In the genomic region with DNA sequence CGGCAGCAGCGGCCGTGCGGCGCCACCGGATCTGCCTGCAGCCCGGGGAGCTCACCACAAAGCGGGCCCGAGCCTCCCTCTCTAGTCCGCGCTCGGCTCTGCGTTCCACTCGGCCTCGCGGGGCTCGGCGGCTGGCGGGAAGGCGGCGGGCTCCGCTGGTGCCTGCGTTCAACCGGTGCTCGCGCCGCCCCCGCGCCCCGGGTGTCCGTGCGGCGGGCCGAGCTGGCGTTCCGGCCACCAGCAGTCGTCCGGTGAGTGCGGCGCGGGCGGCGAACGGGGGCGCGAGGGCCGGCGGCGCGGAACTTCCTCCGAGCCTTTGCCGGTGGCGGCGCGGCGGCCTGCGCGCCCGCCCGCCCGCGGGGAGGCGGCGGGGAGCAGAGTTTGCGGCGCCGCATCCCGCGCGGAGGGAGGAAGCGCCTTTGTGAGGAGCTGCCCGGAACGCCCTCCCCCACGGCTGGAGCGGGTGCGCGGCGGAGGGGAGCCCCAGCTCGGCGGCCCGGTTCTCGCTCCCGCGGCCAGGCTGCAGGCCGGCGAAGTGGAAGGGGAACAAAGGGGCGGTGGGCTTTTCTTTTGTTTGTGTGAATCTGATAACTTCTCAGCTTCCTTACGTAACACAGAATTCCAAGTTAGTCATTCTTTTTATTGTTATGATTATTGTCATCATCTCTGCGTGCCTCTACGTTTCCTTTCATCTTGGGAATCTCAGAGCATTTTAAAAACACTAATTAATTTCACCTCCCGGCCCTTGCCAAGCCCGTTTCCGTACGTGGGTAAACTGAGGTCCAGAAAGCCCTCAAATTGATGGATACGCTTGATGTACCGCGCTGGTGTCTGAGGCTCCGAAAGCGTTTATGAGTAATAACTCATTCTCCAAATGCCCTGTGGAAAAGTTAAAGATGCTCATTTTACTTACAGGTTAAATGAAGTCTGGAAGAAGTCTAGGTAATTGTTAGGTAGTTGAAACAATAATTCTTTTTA, we compare ENCODE assay signal across 8 mouse cellular contexts. TPM values are rescaled to one million over a fixed set of nuclear protein-coding genes. Genes with fewer than 3 reads are reported as not detected.
A peak's percentile ranks its signal among the peaks of the same experiment; 100 is the strongest.
DNase-seq lines count a peak whose midpoint lies in the region; ATAC-seq lines count a peak whose summit lies in the region.

No protein-coding gene starts in this region.

- peak; percentile 67 for ATAC-seq in cerebellum, adult (ENCODE audit: insufficient number of reproducible peaks, low FRiP score, low TSS enrichment)
- ATAC-seq in forebrain, embryonic 14.5 days, result peak; percentile 77

- no peaks in the 10 kb centered on the region for H3K9me3 ChIP-seq in forebrain, embryonic 14.5 days (replicated peaks; ENCODE audit: control insufficient read depth, low read length)

- DNase-seq in MN1 (ENCODE audit: low spot score), result peak; percentile 80
- DNase-seq in forebrain, embryonic 14.5 days (ENCODE audit: low spot score), result peak; percentile 76
- peak; percentile 76 to 79 for DNase-seq in heart, postnatal 14 days
- peak; percentile 64 to 78 for DNase-seq in layer of hippocampus, postnatal 10 days (ENCODE audit: low spot score in 2 of 2)
- DNase-seq in lung, postnatal 10 days, result peak; percentile 79
- DNase-seq in ovary, postnatal 36 days (ENCODE audit: low spot score), result peak; percentile 76
- peak; percentile 67 for DNase-seq in urinary bladder, postnatal 14 days (ENCODE audit: low spot score)

- intact Hi-C loops in heart, postnatal 14 days (cut with DNase I), result loop anchor here (2.0 to 10.0 kb wide), 4 partner anchors 83 to 299 kb away; a partner anchor contains a TSS

- WGBS in forebrain, embryonic 14.5 days, result under 1% methylated on average over 90 of the region's 99 CpGs

- peaks cover 9% of the 10 kb centered on the region for H3K4me1 ChIP-seq in forebrain, embryonic 14.5 days (ENCODE audit: control insufficient read depth, insufficient read depth, low read length)

- H3K9ac ChIP-seq in forebrain, embryonic 14.5 days (ENCODE audit: low read length), result peak overlapping the region; percentile 99

- no peaks in the 10 kb centered on the region for H3K27me3 ChIP-seq in forebrain, embryonic 14.5 days (replicated peaks; ENCODE audit: control insufficient read depth, insufficient read depth, low read length)

- H3K36me3 ChIP-seq in forebrain, embryonic 14.5 days (ENCODE audit: control insufficient read depth, insufficient read depth, low read length), result 0 out of 2 replicates have a peak, but pooled peaks cover 2% of the 10 kb centered on the region

- peak overlapping the region; percentile 97 for H3K4me3 ChIP-seq in forebrain, embryonic 14.5 days (ENCODE audit: low read depth, low read length)

- peak overlapping the region; percentile 99 for H3K27ac ChIP-seq in forebrain, embryonic 14.5 days (ENCODE audit: low read depth, low read length)

- peak overlapping the region; percentile 64 for H3K4me2 ChIP-seq in forebrain, embryonic 14.5 days (ENCODE audit: low read length)

RNA-seq across cellular contexts. Expression of a gene that starts 0.6 kb away (rescaled TPM):
- 120 TPM in 2 replicates for polyA plus RNA-seq in forebrain, embryonic 14.5 days (2014; fragmentation: Nextera tagmentation; extraction: Ambion mirVana)
- total RNA-seq in heart, postnatal 14 days (2021), result 10 to 100 TPM; 20.1 to 20.7 TPM
- 10 to 100 TPM; 49.9 to 50.3 TPM for total RNA-seq in layer of hippocampus, postnatal 10 days (2021)

Comparison
In these comparisons a context has a peak if more than half of its experiments do, and no peak if none do; other contexts are left out.
1. Peak in every context shown above with its lines: DNase-seq, ATAC-seq, H3K4me3 ChIP-seq and H3K27ac ChIP-seq.